Mouse (Mus musculus): ENCODE data around the gene Klf9. TPM values are rescaled to one million over a fixed set of nuclear protein-coding genes. Genes with fewer than 3 reads are reported as not detected.

Gene Klf9
- total RNA-seq, 2 experiments from 2014 or later: 135 to 146 TPM

DNA sequence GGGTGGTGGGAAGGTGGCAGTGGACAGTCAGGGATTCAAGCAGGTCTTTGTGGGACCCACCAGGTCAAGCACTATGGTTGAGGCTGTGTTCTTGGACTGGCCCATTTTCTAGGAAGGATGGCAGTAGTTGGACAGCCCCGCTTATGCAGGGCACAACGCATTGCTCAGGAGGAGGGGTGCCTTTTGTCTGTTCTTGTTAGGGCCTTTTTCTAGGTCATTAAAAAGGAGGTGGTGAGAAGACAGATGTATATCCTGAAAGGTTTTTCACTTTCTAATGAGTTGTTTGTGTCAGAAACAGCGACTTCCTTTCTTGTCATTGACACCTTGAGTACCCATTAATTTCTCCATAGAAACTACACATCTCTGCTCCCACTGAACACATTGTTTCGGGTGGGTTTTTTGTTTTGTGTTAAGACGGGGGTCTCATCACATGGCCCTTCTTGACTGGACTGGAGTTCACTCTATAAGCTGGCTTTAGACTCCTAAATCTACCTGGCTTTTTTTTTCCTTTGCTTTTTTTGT lies 12.6 kb downstream of the Klf9 start:
- no peak for DNase-seq
- intact Hi-C loops (cut with DNase I): loop anchor here (5.0 kb wide), 2 partner anchors 69 to 216 kb away; no protein-coding TSS in a partner anchor

DNA sequence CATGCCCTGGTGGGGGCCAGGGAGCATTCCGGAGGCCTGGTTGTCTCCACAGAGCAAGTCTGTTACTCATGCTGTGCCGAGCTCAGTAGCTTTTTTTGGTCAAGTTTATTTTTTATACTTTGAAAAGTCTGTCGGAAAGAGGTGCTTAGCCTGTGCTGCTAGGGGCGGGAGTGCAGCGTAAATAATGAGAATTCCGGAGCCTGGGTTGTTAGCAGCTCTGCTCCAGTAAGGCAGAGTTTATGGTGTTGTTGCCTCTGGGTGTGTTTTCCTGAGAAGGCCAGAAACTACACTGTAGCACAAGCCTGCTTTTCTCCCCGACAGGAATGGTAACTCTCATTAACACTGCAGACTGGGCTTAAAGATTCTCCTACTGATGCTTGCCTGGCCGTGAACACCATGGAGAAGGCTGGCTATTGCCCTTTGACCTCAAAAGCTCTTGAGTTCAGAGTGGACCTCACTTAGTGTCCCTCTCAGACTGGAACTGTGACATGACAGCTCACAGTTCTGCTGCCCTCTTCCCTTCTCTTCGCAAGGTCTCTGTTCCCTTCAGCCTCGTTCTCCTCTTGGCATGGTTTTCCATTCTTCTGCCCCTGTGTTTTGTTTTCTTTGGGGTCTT lies 18.9 kb downstream of the Klf9 start:
- DNase-seq: no peak
- intact Hi-C loops (cut with DNase I): no loop called here

DNA sequence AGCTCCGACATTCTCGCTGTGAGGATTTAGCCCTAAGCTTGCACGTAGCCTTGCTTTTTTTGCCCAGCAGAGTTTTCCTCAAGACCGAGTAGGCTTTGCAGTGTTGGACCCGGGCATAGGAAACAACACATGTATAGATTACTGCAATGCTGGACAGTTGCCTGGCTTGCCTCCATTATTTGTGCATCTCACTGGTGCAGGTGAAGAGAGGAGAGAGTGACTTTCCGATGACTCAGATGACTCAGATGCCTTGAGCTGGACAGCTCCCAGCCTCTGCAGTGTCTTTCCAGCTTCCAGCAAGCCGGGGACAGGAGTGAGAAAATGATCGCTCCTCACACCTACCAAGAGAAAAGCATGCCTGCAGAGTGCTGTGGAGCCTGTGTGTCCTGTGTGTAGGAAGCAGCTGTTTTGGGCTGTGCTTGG lies 21.4 kb downstream of the Klf9 start:
- intact Hi-C loops (cut with DNase I): no loop called here
- peak in 1 of 2 experiments; percentile 52 for DNase-seq

DNA sequence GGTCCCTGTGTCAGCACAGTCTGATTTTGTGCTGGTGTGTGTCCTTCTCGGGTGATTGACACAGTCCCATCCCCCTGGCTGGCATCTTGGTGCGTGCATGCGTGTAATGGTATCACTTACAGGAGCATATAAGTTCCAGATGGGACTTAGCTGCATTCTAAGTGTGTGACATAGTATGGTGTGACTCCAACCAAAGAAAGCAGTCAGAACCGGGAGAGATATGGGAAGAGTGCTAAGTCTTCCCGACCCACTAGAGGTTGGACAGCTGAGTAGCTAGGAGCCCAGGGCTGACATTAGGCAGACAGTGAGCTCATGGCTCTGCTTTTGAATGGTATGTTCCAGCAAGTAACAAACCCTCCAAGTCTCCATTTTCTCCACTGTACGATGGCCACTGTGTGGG lies 21.9 kb downstream of the Klf9 start:
- no peak for DNase-seq
- intact Hi-C loops (cut with DNase I): no loop called here

DNA sequence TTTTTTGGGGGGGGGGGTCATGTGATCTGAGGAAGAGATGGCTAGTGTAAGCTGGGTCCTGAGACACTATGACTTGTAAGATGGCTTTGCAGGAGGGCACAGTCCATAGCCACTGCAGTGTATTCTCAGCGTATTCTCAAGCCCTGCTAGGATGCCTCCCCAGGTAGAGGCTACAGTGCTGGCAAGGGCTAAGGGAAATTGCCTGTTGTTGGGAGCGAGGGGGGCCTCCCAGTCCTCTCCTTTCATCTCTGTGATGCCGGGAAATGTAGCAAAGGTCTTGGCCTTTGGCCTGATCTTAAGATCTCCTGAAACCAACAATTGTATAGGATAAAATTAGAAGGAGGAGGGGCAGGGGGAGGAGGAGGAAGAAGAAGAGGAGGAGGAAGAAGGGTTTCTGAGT lies 22.3 kb downstream of the Klf9 start:
- no peak for DNase-seq
- intact Hi-C loops (cut with DNase I): no loop called here

DNA sequence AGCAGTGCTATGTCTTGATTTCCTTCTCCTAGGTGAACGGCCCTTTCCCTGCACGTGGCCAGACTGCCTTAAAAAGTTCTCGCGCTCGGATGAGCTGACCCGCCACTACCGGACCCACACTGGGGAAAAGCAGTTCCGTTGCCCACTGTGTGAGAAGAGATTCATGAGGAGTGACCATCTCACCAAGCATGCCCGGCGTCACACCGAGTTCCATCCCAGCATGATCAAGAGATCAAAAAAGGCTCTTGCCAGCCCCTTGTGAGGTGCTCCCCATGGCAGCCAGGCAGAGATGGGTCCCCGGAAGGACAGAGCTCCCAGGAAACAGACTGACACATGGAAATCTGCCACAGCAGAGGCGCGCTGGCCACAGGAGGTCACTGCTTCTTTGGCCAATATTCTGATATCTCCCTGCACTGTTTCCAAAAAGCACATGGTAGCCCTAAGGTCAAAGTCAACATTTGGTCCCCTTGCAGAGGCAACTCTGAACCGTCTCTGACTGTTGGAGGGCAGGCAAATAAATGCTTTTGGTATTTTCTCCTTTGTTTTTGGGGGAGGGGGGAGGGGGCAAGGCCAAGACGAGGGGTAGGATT lies 23.7 kb downstream of the Klf9 start:
- peak in 1 of 2 experiments; percentile 17 for DNase-seq
- intact Hi-C loops (cut with DNase I): no loop called here

DNA sequence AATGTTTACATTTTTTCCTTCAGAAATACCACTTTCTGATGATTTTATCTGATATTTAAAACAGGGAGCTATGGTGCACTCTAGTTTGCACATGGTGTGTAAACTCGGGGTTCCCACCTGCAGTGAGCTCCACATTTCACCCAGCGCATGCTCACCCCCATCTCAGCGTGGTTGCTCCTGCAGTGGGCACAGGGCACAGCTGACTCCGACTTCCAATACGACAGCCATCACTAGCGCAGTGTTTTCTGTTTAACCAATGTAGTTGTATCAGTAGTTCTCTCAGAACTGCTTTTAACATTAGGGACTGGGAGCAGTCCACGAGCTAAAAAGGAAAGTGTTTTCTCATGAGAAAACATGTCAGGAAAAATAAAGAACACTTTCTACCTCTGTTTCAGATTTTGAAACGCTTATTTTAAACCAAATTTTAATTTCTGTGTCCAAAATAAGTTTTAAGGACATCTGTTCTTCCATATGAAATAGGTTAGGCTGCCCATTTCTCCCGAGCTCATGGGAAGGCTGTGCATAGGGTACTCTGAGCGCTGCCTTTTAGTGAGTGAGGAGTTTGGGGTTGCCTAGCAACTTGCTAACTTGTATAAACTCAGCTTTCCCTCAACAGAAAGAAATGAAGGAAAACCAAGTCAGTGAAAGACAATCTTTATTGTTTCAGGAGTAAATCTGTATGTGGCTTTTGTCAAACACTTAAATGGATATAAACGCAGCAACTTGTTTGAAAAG lies 25.7 kb downstream of the Klf9 start:
- no peak for DNase-seq
- intact Hi-C loops (cut with DNase I): no loop called here

DNA sequence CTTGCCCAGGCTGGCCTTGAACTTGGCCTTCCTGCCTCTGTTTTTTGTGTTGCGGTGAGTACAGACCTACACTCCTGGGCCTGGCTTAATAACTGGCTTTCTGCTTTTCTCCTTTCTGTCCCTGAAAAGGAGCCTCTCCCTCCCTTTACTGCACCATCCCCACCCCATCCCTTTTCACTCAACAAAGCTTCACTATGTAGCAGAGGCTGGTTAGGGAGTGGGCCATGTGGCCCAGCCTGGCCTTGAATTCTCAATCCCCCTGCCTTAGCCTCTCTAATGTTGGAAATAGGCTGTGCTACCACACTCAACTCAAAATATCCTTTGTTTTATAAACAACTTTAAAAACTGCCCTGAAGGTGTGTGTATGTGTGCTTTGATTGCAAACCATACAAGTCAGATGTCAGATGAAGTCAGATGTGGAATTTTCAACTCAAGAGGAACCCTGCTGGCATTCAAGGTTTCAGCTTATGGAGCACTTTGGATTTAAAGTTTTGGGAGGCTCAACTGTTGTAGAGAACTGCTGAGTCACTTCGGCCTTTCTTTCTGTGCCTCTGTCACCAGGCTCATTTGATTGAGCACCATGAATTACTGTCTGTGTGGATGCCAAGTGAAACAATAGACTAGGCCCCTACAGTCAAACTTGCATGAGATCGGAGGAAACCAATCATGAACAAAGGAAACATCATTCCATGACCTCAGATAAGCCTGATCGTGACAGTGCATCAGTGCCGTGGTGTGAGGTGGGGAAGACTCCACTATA lies 28.1 kb downstream of the Klf9 start:
- DNase-seq: no peak
- intact Hi-C loops (cut with DNase I): no loop called here

DNA sequence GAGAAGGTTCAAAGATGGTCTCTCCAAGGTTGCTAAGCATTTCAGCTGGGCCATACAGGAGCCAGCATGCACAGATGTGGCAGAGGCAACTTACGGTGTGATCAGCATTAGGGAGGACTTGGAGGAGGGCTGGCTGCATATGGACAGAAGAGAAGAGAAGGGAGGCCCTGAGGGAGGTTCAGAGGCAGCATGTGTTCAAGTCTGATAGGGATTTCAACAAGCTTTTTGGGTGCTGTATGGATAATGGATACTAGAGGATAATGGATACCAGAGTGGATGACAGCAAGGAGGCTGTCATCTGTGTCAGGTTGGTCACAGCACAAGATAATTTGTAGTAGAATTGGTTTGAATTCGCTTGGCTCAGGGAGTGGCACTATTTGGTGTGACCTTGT lies 28.6 kb downstream of the Klf9 start:
- DNase-seq: no peak
- intact Hi-C loops (cut with DNase I): no loop called here

DNA sequence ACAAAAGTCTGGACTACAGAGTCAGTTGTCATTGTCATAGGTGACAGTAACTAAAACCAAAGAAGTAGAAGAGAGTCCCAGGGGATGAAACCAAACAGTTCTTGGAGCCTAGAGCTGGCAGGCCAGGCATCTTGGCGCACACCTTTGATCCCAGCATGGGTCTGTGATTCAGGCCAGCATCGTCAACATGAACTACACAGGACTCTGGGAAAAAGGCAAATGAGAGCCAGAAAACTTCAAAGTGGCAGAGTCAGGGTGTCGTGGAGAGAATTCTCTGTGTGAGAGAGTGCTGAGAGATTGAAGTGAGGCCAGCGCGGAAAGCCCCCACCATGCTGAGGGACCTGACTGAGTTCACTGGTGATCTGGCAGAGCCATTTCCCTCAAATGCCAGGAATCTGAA lies 29.4 kb downstream of the Klf9 start:
- DNase-seq: no peak
- intact Hi-C loops (cut with DNase I): no loop called here

DNA sequence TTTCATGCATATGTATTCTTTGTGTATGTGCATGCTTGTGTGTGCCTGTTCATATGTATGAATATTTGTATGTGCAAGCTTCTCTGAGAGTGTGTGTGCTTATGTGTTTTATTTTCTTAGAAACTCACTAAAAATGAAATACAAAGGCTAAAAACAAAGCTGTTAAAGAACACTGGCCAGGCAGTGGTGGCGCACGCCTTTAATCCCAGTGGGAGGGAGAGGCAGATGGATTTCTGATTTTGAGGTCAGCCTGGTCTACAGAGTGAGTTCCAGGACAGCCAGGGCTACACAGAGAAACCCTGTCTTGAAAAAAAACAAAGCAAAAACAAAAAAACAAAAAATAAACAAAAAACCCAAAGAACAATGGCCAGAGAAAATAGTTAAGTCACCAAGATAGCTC lies 30.1 kb downstream of the Klf9 start:
- intact Hi-C loops (cut with DNase I): no loop called here
- DNase-seq: no peak

DNA sequence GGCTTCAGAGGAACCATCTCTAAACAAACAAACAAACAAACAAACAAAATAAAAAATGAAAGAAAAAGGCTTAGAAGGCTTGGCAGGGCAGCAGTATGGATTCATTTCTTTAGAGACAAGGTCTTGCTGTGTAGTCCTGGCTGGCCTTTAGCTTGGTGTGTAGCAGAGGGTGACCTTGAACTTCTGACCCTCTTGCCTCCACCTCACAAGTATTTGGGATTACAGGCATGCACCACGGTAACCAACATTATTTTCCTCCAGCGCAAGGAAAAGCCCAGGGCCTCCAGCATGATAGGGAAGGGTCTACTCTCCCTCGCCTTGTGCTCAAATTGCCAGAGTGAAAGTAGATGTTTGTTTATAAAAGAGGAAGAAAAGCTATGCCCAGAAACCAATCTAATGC lies 34.1 kb downstream of the Klf9 start:
- intact Hi-C loops (cut with DNase I): no loop called here
- no peak for DNase-seq

DNA sequence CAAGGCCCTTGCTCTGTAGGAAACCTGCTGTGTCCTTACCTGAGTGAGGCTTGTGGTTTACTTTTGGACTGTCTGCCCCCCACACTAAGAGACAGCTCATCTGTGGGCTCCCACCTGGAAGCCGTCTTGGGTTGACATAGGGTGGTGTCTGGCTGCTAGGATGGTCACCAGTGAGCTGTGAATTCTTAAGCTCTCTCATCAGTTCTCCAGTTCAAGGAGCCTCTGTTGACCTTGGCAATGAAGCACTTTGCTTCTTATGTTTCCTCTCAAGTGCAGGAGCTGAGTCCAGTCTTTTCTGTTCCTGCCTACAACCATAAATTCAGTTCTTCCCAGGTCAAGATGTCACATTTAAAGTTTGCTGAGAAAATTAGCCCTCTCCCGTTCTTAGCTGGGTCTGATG lies 34.5 kb downstream of the Klf9 start:
- intact Hi-C loops (cut with DNase I): no loop called here

DNA sequence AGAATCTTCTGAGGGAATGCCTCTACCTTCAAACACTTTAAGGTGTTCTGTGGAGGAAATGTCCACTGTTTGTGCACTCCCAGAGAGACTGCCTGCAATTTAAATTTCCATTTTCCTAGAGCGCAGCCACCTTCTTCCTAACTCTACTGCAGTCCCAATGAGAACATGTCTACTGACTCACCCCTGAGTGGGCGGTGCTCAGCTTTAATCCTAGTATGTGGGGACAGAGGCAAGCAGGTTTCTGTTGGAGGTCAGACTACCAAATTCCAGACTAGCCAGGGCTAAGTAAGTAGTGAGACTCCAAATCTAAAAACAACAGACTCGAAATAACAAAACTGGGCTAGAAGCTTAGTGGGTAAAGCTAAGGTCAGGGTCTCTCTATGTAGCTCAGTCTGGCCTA lies 37.5 kb downstream of the Klf9 start:
- intact Hi-C loops (cut with DNase I): no loop called here
- no peak for DNase-seq

More for the DNA sequence above, 34.5 kb downstream of the Klf9 start:
- DNase-seq: no peak

DNA sequence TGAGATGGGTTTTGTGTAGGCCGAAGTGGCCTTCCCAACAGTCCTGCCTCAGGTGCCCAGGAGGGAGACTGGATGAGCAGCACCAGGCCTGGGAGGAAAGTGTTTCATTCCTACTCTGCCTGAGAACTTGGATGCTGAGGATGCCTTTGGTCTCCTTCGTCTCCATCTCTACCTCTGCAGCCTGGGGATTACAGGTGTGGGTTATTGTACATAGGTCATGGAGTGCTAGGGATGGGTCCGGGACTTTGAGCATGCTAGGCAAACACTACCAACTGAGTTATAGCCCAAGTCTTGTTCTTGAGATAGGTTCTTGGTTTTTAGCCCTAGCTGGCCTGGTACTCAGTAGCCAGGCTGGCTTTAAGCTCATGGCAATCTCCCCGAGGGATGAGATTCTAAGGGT lies 42.5 kb downstream of the Klf9 start:
- intact Hi-C loops (cut with DNase I): no loop called here
- DNase-seq: no peak

DNA sequence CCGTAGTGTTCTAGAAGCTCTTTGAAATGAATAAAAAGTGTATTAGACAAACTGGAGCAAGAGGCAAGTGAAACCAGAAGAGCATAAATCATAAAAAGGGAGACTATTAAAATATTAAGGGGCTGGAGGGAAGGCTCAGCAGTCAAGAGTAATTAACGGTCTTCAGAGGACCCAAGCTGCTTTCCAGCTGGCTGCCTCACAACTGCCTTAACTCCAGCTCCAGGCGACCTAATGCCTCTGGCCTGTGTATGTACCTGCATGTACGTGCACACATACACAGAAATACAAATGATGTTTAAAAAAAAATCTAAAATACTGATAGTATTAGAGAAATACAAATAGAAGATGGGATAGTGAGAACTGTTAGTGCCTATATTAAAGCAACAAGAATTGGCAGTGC lies 43.0 kb downstream of the Klf9 start:
- DNase-seq: no peak
- intact Hi-C loops (cut with DNase I): no loop called here

DNA sequence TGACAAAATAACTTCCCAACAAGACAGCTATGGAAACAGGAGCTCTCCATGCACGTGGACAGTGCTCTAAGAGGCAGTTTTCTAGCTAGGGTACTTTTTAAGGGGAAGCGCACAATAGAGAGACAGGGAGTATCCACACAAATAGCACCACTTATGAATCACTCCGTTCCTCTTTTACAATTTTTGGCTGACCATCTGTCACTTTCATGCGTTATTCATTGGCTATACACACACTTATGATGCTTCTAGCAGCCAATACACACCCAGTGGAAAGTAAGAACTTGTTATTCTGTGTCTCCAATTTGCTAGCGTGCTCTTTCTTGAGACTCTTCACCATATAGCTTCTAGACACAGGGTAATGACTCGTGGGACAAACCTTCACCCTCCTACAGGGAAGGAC lies 46.7 kb downstream of the Klf9 start:
- no peak for DNase-seq
- intact Hi-C loops (cut with DNase I): no loop called here

DNA sequence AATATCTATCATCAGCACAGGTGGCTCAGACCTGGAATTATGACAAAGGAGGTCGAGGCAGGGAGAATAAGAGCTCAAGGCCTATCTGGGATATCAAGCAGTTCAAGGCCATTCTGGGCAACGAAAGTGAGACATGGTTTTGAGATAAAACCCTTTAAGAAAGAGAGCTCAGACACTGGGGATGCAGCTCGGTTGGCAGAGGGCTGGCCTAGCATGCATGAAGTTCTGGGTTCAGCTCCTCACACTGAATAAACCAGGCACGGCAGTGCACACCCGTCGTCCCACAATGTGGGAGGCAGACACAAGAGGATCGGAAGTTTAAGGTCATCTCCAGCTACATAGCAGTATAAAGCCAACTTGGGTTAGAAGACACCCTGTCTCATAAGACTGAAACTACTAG lies 48.0 kb downstream of the Klf9 start:
- intact Hi-C loops (cut with DNase I): no loop called here
- no peak for DNase-seq

DNA sequence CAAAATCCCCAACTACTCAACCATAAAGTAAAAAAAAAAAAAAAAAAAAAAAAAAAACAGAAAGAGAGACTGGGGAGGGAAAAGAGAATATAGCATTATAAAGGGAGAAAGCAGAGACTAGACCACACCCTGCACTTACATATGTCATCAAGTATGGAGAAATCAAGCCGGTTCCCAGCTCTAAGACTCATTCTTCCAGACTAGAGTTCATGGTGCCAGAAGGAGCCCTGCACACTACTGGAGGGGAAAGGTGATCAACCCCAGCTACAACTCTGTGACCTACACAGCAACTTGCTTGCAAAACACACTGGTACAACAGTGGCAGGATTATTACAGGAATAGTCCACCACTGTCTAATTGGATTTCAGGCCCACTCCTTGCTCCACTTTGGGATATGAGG lies 48.7 kb downstream of the Klf9 start:
- intact Hi-C loops (cut with DNase I): no loop called here
- DNase-seq: no peak

DNA sequence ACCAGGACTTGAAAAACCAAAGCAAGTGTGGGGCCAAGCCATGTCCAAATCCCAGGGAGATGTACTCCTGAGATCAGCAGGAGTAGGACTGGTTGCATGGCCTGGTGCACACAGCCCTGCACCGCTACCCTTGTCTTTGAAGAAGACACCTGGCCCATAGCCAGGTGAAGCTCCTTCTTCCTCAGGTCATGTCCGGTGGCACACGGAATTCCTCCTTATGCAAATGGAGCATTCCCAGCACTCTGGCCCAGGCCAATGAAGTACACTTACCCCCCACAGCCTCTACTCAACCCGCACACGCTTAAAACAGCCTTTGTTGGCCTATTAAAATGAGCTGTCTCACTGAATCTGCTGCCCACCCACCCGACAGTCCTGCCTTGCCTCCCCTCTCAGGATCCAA lies 50.5 kb downstream of the Klf9 start:
- intact Hi-C loops (cut with DNase I): no loop called here
- DNase-seq: no peak

DNA sequence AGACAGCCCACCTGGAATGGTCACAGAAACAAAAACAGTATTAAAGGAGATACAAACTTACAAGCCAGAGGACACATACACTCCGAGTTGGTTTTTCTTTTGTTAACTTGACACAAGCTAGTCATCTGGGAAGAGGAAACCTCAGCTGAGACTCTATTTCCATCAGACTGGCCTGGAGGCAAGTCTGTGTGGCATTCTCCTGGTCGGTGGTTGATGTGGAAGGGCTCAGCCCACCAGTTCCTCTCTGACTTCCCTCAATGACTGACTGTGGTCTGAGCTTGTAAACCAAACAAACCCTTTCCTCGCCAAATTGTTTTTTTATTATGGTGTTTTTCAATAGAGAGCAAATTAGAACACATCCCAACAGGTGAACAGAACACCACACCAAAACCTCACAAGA lies 52.0 kb downstream of the Klf9 start:
- intact Hi-C loops (cut with DNase I): no loop called here
- DNase-seq: no peak

Measured in heart, postnatal 36 days (tissue).